Mouse (Mus musculus): ENCODE results near the gene Ptpdc1. TPM values are rescaled to one million over a fixed set of nuclear protein-coding genes. Genes with fewer than 3 reads are reported as not detected.
A peak's percentile ranks its signal among the peaks of the same experiment; 100 is the strongest.

The Ptpdc1 gene
- polyA plus RNA-seq, 1 experiment: 19.6 TPM

DNA sequence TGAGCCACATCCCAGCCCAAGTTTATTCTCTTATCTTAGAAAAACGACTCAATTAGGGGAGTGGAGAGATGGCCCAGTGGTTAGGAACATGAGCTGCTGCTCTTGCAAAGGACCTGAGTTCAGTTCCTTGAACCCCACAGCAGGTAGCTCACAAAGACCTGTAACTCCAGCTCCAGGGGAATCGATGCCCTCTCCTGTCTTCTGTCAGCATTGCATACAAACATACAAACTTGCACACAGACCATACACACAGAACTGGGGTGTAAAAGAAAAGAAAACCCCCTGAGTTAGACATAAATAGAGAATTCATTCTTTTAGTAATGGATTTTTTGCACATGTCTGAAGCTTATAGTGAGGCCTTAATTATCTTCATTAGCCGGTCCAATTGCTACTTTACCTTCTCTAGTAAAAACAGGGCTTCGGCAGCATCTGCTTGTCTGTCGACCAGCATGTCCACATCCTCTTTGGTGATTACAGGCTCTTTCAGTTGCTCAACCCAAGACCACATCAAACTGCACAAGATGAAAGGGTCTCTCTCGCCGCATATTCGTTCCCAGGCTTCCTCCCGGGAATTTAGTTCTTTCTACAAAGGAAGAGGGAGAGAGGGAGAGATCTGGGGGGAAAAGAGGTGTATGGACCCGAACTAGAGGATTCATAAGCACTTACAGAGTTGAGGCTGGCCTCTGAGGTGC is 42.6 kb downstream of the Ptpdc1 start:
- TF ChIP-seq CTCF (IDR thresholded peaks at IDR 0.05; ENCODE audit: borderline replicate concordance, extremely low read depth, insufficient read depth, insufficient read length) (0 out of 2 replicates have a peak, but pooled peaks have one; percentile 2), POLR2A (IDR thresholded peaks at IDR 0.05; ENCODE audit: borderline replicate concordance, extremely low read depth, insufficient read depth, insufficient read length, poor library complexity, severe bottlenecking) (no peak)
- DNase-seq (ENCODE audit: low read depth): no peak

DNA sequence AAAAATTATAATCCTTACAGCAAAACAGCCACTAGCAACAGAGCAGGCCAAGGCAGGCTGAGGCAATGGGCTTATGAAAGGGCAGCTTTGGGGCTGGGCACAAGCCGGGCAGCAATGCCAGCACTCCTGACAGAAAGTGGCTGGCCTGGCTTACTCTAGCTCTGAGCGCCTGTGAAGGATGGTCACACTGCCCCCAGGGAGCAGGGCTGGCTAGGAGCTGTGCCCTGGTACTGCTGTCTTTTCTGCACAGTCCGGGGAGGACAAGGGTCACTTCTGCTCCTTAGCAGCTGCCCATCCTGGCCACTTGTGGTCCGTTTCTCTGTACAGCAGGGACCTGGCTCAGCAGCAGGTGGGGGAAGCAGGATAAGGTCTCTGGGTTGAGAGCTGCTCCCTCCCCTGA is 46.8 kb downstream of the Ptpdc1 start:
- TF ChIP-seq CTCF (IDR thresholded peaks at IDR 0.05; ENCODE audit: borderline replicate concordance, extremely low read depth, insufficient read depth, insufficient read length) (no peak), POLR2A (IDR thresholded peaks at IDR 0.05; ENCODE audit: borderline replicate concordance, extremely low read depth, insufficient read depth, insufficient read length, poor library complexity, severe bottlenecking) (no peak)
- DNase-seq (ENCODE audit: low read depth): no peak

GRCm38 (mm10) chr13:48577836-48578235 is 47.6 kb downstream of the Ptpdc1 start:
- DNase-seq (ENCODE audit: low read depth): no peak
- TF ChIP-seq POLR2A (IDR thresholded peaks at IDR 0.05; ENCODE audit: borderline replicate concordance, extremely low read depth, insufficient read depth, insufficient read length, poor library complexity, severe bottlenecking) (no peak), CTCF (IDR thresholded peaks at IDR 0.05; ENCODE audit: borderline replicate concordance, extremely low read depth, insufficient read depth, insufficient read length) (no peak)

- TF ChIP-seq POLR2A (IDR thresholded peaks at IDR 0.05; ENCODE audit: borderline replicate concordance, extremely low read depth, insufficient read depth, insufficient read length, poor library complexity, severe bottlenecking) (no peak), CTCF (IDR thresholded peaks at IDR 0.05; ENCODE audit: borderline replicate concordance, extremely low read depth, insufficient read depth, insufficient read length) (no peak)
- DNase-seq (ENCODE audit: low read depth): peak; percentile 46
These were observed 48.5 kb downstream of the Ptpdc1 start for GRCm38 (mm10) chr13:48577007-48577406.

DNA sequence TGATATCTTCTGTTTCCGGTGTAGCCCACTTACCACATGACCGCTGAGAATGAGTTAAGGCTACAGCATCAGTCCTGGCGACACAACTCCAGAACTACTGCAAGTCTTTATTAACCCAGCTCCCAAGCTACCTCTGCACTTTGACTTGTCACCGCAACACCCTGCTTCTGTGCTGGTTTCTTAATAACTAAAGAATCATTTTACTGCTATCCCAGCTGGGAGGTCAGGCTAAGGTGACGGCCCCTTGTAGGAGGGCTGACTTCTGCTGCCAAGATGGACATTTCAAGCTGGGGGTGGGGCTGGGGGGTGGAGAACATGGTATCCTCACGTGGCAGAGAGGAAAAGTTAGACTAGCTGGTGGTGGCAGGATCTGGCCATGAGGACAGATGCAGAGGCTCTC is 50.7 kb downstream of the Ptpdc1 start:
- no peak for TF ChIP-seq POLR2A (IDR thresholded peaks at IDR 0.05; ENCODE audit: borderline replicate concordance, extremely low read depth, insufficient read depth, insufficient read length, poor library complexity, severe bottlenecking)
- TF ChIP-seq CTCF (IDR thresholded peaks at IDR 0.05; ENCODE audit: borderline replicate concordance, extremely low read depth, insufficient read depth, insufficient read length): no peak
- no peak for DNase-seq (ENCODE audit: low read depth)

GRCm38 (mm10) chr13:48573525-48574355 is 51.7 kb downstream of the Ptpdc1 start:
- TF ChIP-seq CTCF (IDR thresholded peaks at IDR 0.05; ENCODE audit: borderline replicate concordance, extremely low read depth, insufficient read depth, insufficient read length) (no peak), POLR2A (IDR thresholded peaks at IDR 0.05; ENCODE audit: borderline replicate concordance, extremely low read depth, insufficient read depth, insufficient read length, poor library complexity, severe bottlenecking) (no peak)

GRCm38 (mm10) chr13:48572127-48572526 is 53.3 kb downstream of the Ptpdc1 start:
- TF ChIP-seq CTCF (IDR thresholded peaks at IDR 0.05; ENCODE audit: borderline replicate concordance, extremely low read depth, insufficient read depth, insufficient read length): peak; percentile 69; the same call in 1 of the 2 replicates
- TF ChIP-seq POLR2A (IDR thresholded peaks at IDR 0.05; ENCODE audit: borderline replicate concordance, extremely low read depth, insufficient read depth, insufficient read length, poor library complexity, severe bottlenecking): no peak
- DNase-seq (ENCODE audit: low read depth): peak; percentile 62

More at GRCm38 (mm10) chr13:48573525-48574355, 51.7 kb downstream of the Ptpdc1 start:
- DNase-seq (ENCODE audit: low read depth): peak; percentile 28

GRCm38 (mm10) chr13:48571298-48571697 is 54.2 kb downstream of the Ptpdc1 start:
- no peak for DNase-seq (ENCODE audit: low read depth)
- no peak for TF ChIP-seq CTCF (IDR thresholded peaks at IDR 0.05; ENCODE audit: borderline replicate concordance, extremely low read depth, insufficient read depth, insufficient read length)
- no peak for TF ChIP-seq POLR2A (IDR thresholded peaks at IDR 0.05; ENCODE audit: borderline replicate concordance, extremely low read depth, insufficient read depth, insufficient read length, poor library complexity, severe bottlenecking)

- TF ChIP-seq POLR2A (IDR thresholded peaks at IDR 0.05; ENCODE audit: borderline replicate concordance, extremely low read depth, insufficient read depth, insufficient read length, poor library complexity, severe bottlenecking): no peak
- no peak for TF ChIP-seq CTCF (IDR thresholded peaks at IDR 0.05; ENCODE audit: borderline replicate concordance, extremely low read depth, insufficient read depth, insufficient read length)
- no peak for DNase-seq (ENCODE audit: low read depth)
These were observed 55.8 kb downstream of the Ptpdc1 start for GRCm38 (mm10) chr13:48569576-48570132.

DNA sequence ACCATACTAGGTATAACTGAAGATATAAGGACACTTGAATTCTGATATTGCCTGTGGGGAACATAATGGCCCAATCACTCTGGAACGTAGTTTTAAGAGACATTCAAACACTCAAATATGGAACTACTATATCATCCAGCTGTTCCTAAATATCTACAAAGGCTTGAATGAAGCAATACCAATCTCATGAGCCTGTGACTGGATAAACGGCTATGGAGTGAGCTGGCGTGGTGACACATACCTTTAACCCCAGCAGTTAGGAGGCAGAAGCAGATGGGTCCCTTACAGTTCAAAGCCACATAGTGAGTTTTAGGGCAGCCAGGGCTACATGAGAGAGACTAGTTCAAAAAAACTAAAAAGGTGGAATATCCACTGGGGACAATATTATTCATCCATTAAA is 57.8 kb downstream of the Ptpdc1 start:
- no peak for DNase-seq (ENCODE audit: low read depth)
- no peak for TF ChIP-seq POLR2A (IDR thresholded peaks at IDR 0.05; ENCODE audit: borderline replicate concordance, extremely low read depth, insufficient read depth, insufficient read length, poor library complexity, severe bottlenecking)
- TF ChIP-seq CTCF (IDR thresholded peaks at IDR 0.05; ENCODE audit: borderline replicate concordance, extremely low read depth, insufficient read depth, insufficient read length): no peak
